Mouse (Mus musculus): Measurements from ENCODE around the gene Notch1.

DNA sequence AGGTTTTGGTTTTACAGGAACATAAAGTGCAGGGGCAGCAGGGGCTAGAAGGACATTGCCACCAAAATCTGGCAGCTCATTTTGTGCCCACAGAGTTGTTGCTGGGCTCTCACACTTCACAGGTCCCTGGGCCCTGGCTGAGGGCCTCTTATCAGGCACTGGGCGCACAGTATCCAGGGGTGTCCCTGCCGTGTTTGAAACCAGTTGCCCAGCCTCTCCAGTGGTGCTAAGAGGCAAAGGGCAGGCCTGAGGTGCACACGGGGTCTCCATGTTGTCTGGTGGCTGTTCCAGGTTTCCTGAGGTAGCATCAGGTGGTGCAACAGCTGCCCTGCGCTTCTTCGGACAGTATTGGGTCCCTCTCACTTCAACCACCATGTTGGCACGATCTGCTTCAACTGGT, 76.8 kb downstream of the Notch1 start:
- TF ChIP-seq CTCF (IDR thresholded peaks at IDR 0.05; ENCODE audit: borderline replicate concordance, control insufficient read depth, extremely low read depth, insufficient read depth, low read length, poor library complexity) (no peak), POLR2A (IDR thresholded peaks at IDR 0.05; ENCODE audit: control insufficient read depth, extremely low read depth, insufficient read depth, low read length, poor library complexity) (no peak)
